Mouse (Mus musculus): ENCODE results near the gene Mettl24. TPM values are rescaled to one million over a fixed set of nuclear protein-coding genes. Genes with fewer than 3 reads are reported as not detected.

Mettl24 gene
- polyA plus RNA-seq, 1 experiment from 2014 or later = 3.4 TPM

DNA sequence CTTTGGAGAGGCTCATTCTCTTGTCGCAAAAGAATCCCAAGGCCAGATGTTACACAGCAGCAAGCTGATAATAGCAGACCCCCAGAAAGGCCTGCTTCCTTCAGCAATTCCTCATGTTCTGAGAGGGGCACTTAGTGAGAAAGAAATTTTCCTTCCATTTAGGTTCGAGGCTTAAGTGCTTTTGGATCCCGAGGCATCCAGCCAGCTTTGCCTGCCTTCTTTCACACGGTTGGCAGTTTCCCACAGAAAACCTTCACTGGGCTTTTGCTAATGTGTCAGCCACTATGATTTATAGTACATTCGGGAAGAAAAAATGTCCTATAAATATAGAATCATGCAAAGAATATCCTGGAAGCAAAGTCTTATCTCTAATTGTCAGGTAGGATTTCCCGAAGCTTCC is 36.0 kb downstream of the Mettl24 start:
- Histone ChIP-seq H3K27ac (no peak overlapping the region), H3K36me3 (no peaks in the 10 kb centered on the region), H3K4me1 (no peaks in the 10 kb centered on the region), H3K9ac (no peak overlapping the region), H3K4me3 (replicated peaks) (no peak overlapping the region), H3K9me3 (no peaks in the 10 kb centered on the region), H3K4me2 (no peak overlapping the region), H3K27me3 (replicated peaks) (no peaks in the 10 kb centered on the region)
- ATAC-seq (ENCODE audit: insufficient read depth, low FRiP score, low read depth) = no peak; the same call in 1 of the 2 replicates
- 34% methylated on average over 6 of the region's 6 CpGs for WGBS

DNA sequence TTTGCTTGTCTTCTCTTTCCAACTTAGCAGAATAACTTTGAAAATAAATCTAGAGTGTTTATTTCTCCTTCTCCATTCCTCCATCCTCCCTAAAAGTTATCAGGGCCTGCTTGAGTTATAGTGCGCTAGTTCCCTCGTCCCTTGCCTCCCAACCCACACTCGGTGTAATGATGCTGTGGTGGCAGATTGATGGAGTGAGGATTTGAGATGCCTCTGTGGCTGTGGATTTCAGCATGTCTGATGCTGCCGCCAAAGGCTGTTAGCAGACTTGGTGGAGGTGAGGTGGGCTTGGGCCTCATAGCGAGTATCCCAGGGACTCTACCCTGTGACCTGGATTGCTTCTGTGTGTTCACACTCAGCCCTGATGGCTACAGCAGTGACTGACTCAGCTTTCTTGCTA is 37.8 kb downstream of the Mettl24 start:
- H3K36me3 ChIP-seq = no peaks in the 10 kb centered on the region
- H3K9me3 ChIP-seq = no peaks in the 10 kb centered on the region
- ATAC-seq (ENCODE audit: insufficient read depth, low FRiP score, low read depth) = no peak
- no peak overlapping the region for H3K4me3 ChIP-seq (replicated peaks)
- no peak overlapping the region for H3K27ac ChIP-seq
- no peaks in the 10 kb centered on the region; the same call in 1 of the 2 replicates for H3K4me1 ChIP-seq
- no peak overlapping the region for H3K9ac ChIP-seq
- WGBS = 58% methylated on average over 5 of the region's 5 CpGs
- no peak overlapping the region for H3K4me2 ChIP-seq
- H3K27me3 ChIP-seq (replicated peaks) = no peaks in the 10 kb centered on the region

DNA sequence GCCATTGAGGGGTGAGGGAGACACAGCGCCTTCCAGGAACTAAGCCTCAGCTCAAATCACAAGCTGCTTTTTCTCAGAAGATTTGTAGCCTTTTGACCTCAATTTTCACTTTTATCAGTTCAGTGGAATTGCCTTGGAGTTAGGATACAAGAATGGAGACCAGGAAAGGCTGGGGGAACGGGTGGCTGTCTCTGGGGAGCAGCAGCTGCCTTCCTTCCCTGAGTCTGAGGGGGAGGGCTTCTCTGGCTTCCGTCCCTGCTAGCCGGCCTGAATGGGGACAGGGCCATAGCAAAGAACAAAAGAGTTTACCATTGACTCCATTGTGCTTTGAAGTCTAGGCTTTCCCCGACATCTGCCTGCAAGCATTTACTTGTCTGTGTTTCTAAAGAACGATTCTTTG is 41.3 kb downstream of the Mettl24 start:
- H3K4me1 ChIP-seq = peaks cover 7% of the 10 kb centered on the region; the same call in 1 of the 2 replicates
- 44% methylated on average over 6 of the region's 6 CpGs for WGBS
- no peak for ATAC-seq (ENCODE audit: insufficient read depth, low FRiP score, low read depth)
- H3K27me3 ChIP-seq (replicated peaks) = no peaks in the 10 kb centered on the region
- H3K27ac ChIP-seq = no peak overlapping the region
- no peak overlapping the region for H3K9ac ChIP-seq
- no peak overlapping the region for H3K4me2 ChIP-seq
- H3K36me3 ChIP-seq = no peaks in the 10 kb centered on the region
- no peaks in the 10 kb centered on the region for H3K9me3 ChIP-seq
- H3K4me3 ChIP-seq (replicated peaks) = no peak overlapping the region

DNA sequence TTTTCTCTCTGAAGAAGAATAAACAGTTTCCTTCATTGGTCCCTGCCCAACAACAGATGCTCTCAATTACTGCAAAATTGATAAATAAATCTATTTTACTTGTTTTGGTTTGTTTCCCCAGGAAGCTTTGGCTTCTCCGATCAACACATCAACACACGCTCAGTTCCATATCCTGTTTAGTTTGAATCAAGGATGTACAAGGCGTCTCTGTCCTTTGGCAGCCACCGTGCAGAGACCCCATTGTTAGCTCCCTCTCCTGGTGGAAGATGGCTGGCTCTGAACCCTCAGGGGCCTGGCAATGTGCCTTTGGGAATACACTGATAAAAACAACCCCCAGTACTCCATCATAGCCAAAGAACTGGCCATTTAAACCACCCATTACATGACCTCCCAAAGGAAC is 42.0 kb downstream of the Mettl24 start:
- Histone ChIP-seq H3K9me3 (no peaks in the 10 kb centered on the region), H3K27ac (no peak overlapping the region), H3K4me1 (peaks cover 7% of the 10 kb centered on the region; the same call in 1 of the 2 replicates), H3K9ac (no peak overlapping the region), H3K27me3 (replicated peaks) (no peaks in the 10 kb centered on the region), H3K4me3 (replicated peaks) (no peak overlapping the region), H3K36me3 (no peaks in the 10 kb centered on the region), H3K4me2 (no peak overlapping the region)
- 46% methylated on average over 4 of the region's 4 CpGs for WGBS
- no peak for ATAC-seq (ENCODE audit: insufficient read depth, low FRiP score, low read depth)

DNA sequence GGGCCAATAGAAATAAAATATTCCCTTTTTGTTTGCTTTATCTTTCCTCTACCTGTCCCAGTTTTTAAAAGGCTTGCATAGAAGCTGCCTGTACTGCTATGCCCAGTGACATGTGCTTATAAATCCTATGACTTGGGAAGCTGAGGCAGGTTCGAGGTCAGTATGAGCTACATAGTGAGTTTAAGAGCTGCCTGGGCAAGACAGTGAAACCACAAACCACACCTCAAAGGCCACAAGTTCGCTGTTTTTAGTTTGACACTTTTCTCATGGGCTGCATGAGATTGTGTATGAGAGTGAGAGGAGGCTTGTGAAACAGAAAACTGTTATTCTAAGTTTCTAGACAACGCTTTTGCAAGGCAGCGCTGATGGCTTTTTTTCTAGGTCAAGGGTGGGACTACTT is 42.4 kb downstream of the Mettl24 start:
- H3K4me1 ChIP-seq = peaks cover 7% of the 10 kb centered on the region; the same call in 1 of the 2 replicates
- H3K27me3 ChIP-seq (replicated peaks) = no peaks in the 10 kb centered on the region
- ATAC-seq (ENCODE audit: insufficient read depth, low FRiP score, low read depth) = no peak
- no peak overlapping the region for H3K4me3 ChIP-seq (replicated peaks)
- H3K36me3 ChIP-seq = no peaks in the 10 kb centered on the region
- no peak overlapping the region for H3K4me2 ChIP-seq
- H3K27ac ChIP-seq = no peak overlapping the region
- 73% methylated on average over 4 of the region's 4 CpGs for WGBS
- no peak overlapping the region for H3K9ac ChIP-seq
- no peaks in the 10 kb centered on the region for H3K9me3 ChIP-seq

DNA sequence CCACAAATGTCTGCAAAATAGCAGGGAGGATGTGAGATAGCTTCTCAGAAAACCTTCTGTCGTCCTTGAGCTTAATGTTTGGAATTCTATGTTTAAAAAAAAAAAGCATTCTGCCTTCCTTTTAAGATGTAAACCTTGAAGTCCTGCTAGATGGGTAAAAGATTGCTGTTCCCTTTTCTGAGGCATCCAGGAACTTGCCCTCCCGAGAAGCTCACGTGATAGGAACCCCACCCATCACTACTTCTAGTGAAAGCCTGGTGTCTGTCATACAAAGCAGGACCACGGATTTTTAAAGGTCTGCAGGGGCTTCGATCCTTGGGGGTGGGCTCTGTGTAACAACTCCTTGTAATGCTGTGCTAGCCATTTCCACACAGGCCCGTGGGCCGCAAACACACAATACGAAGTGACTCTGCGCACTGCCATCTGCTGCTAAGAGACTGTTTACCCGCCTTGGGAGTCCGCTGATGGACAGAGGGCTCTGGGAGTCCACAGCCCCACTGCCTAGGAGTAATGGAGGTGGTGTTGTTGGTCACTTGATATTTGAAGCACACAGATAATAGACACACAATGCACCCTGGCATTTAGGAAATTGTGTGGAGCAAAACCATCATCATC is 43.3 kb downstream of the Mettl24 start:
- no peaks in the 10 kb centered on the region for H3K9me3 ChIP-seq
- H3K27me3 ChIP-seq (replicated peaks) = no peaks in the 10 kb centered on the region
- H3K9ac ChIP-seq = no peak overlapping the region
- no peak overlapping the region for H3K27ac ChIP-seq
- ATAC-seq (ENCODE audit: insufficient read depth, low FRiP score, low read depth) = no peak
- H3K4me1 ChIP-seq = peaks cover 7% of the 10 kb centered on the region; the same call in 1 of the 2 replicates
- no peak overlapping the region for H3K4me3 ChIP-seq (replicated peaks)
- WGBS = 57% methylated on average over 11 of the region's 11 CpGs
- no peak overlapping the region for H3K4me2 ChIP-seq
- H3K36me3 ChIP-seq = no peaks in the 10 kb centered on the region

DNA sequence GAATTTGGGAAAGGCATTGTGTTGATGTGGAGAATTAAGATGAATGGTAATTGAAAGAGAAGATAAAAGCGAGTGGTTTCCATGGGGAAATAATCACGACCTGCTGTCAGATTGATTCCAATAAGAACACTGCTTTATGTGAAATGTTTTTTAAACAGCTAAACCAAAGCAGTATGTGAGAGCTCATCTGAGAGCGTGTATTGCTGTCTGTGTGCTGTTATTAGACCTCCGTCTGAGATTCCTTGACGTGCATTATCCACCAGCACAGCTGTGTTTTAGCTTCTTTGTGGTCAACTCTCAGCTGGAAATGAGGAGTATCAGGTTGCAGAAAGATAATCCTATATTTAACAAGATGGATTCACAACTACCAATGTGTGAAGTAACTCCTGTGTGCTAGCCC is 43.9 kb downstream of the Mettl24 start:
- H3K9me3 ChIP-seq = no peaks in the 10 kb centered on the region
- H3K4me1 ChIP-seq = peaks cover 7% of the 10 kb centered on the region; the same call in 1 of the 2 replicates
- no peaks in the 10 kb centered on the region for H3K27me3 ChIP-seq (replicated peaks)
- no peak for ATAC-seq (ENCODE audit: insufficient read depth, low FRiP score, low read depth)
- H3K4me2 ChIP-seq = no peak overlapping the region
- H3K36me3 ChIP-seq = no peaks in the 10 kb centered on the region
- H3K27ac ChIP-seq = no peak overlapping the region
- H3K4me3 ChIP-seq (replicated peaks) = no peak overlapping the region
- no peak overlapping the region for H3K9ac ChIP-seq
- WGBS = 43% methylated on average over 5 of the region's 5 CpGs

DNA sequence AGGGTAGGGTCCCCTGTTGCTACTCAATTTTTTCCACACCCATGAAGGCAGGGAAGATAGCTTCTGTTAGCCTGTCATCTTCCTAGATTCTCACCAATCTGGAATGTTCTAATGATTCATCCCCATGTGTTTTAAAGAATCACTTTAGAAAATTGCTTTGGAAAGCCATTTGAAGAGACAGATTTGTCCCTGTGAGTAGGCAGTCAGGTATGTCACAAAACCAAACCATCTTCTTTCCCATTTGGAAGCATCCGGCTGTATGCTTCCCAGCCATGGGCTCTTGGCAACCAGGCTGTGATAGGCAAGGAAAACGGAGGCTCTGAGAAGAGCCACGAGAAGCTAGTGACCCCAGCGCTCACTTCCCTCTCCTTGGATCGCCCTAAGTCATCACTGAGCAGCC is 47.1 kb downstream of the Mettl24 start:
- no peaks in the 10 kb centered on the region for H3K36me3 ChIP-seq
- H3K27me3 ChIP-seq (replicated peaks) = no peaks in the 10 kb centered on the region
- ATAC-seq (ENCODE audit: insufficient read depth, low FRiP score, low read depth) = no peak
- H3K4me1 ChIP-seq = peaks cover 7% of the 10 kb centered on the region; the same call in 1 of the 2 replicates
- H3K4me3 ChIP-seq (replicated peaks) = no peak overlapping the region
- H3K9me3 ChIP-seq = no peaks in the 10 kb centered on the region
- no peak overlapping the region for H3K9ac ChIP-seq
- H3K27ac ChIP-seq = no peak overlapping the region
- 77% methylated on average over 5 of the region's 5 CpGs for WGBS
- no peak overlapping the region for H3K4me2 ChIP-seq

DNA sequence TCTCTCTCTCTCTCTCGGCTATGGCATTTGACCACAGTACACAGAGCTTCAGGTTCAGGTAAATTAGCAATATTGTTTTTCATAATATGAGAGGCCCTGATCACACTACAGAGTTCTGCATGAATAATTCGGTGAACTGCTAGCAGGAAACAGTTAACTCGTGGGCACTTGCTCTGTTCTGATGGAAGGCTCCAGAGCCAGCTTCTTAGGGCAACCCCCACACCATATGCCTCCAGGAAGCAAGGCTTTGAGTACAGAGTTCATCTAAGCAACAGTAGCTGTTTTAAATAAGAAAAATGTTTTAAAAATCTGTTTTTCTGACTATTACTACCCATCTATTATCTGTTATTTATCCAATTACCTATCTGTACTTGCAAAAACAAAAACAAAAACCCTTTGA is 50.2 kb downstream of the Mettl24 start:
- no peak for ATAC-seq (ENCODE audit: insufficient read depth, low FRiP score, low read depth)
- Histone ChIP-seq H3K4me1 (no peaks in the 10 kb centered on the region), H3K9me3 (no peaks in the 10 kb centered on the region), H3K27me3 (replicated peaks) (no peaks in the 10 kb centered on the region), H3K4me3 (replicated peaks) (no peak overlapping the region), H3K4me2 (no peak overlapping the region), H3K27ac (no peak overlapping the region), H3K9ac (no peak overlapping the region), H3K36me3 (no peaks in the 10 kb centered on the region)
- 60% methylated on average over 3 of the region's 3 CpGs for WGBS

DNA sequence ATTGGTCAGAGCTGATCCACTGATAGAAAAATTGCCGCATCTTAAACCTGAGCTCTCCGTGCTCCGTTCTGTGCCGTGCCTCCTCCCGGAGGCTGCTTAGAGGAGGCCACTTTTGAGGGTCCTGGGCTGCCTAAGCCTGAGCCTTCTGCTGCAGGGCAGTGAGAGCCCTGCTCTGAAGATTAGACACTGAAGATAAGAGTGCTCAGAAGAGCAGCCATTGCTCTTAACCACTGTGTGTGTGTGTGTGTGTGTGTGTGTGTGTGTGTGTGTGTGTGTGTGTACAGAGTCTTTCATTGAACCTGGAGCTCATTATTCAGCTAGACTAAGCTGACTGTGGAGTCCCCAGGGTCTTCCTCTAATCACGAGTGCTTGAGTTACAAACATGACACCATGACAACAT is 53.1 kb downstream of the Mettl24 start:
- no peaks in the 10 kb centered on the region for H3K36me3 ChIP-seq
- no peaks in the 10 kb centered on the region for H3K4me1 ChIP-seq
- no peak overlapping the region for H3K9ac ChIP-seq
- H3K4me2 ChIP-seq = no peak overlapping the region
- no peaks in the 10 kb centered on the region for H3K27me3 ChIP-seq (replicated peaks)
- ATAC-seq (ENCODE audit: insufficient read depth, low FRiP score, low read depth) = no peak
- no peak overlapping the region for H3K27ac ChIP-seq
- no peaks in the 10 kb centered on the region for H3K9me3 ChIP-seq
- 83% methylated on average over 6 of the region's 6 CpGs for WGBS
- H3K4me3 ChIP-seq (replicated peaks) = no peak overlapping the region

DNA sequence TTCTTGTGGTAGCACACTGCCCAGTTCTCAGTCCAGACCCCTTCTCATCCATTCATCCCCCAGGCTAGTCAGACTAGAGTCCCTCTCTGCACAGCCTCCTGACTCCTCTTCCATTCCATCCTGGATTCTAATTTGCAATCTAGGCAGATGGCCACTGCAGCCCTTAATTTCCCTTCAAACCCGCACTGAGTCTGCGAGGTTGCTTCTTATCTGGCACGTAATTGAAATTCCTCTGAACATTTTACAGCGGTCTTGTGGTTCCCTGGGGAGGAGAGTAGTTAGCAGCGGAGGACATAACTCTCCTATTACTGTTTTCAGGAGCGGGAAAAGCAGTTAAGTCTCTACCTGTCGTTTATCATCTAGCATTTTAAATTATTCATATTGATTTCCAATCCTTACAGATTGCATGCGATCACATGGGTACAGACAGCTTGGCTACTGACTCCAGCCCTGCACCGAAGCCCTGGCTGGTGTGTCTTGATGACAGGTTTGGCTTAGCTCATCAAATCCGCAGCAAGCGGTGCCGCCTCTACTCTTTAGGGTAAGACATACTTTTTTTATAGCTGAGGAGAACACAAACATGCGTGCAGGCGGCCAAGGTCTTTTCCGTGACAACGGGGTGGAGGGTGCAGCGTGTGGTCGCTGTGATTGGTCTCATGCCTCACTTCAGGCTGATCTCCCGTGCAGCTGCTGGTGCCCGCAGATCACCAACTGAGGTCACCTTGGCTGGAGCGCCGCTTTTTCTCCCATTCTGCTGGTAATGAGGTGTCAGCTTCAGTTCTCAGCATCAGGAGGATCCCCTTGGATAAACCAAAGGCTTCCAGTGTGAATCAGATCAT is 54.4 kb downstream of the Mettl24 start:
- Histone ChIP-seq H3K4me3 (replicated peaks) (no peak overlapping the region), H3K9me3 (no peaks in the 10 kb centered on the region), H3K36me3 (no peaks in the 10 kb centered on the region), H3K4me1 (no peaks in the 10 kb centered on the region), H3K27me3 (replicated peaks) (no peaks in the 10 kb centered on the region), H3K9ac (no peak overlapping the region), H3K4me2 (no peak overlapping the region), H3K27ac (no peak overlapping the region)
- no peak for ATAC-seq (ENCODE audit: insufficient read depth, low FRiP score, low read depth)
- WGBS = 65% methylated on average over 22 of the region's 22 CpGs

DNA sequence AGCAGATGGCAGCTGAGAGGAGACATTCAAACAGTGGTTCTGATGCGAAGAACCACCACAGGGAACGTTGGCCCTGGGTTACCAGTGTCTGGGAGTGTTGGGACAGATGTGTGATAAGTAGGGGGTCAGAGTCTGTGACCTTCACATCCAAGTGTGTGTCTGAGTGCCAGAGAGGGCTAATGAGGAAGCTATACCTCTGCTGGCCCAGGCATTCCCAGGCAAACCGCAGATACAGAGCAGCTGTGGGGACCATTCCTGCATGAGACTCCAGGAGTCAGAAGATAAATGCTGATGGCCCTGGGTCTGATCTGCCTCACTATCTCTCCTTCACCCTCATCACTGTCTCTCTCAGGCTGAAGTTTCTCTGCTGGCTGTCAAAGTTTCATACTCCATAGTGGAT is 57.6 kb downstream of the Mettl24 start:
- Histone ChIP-seq H3K27ac (no peak overlapping the region), H3K4me3 (replicated peaks) (no peak overlapping the region), H3K4me1 (no peaks in the 10 kb centered on the region), H3K4me2 (no peak overlapping the region), H3K36me3 (no peaks in the 10 kb centered on the region), H3K9me3 (no peaks in the 10 kb centered on the region), H3K9ac (no peak overlapping the region), H3K27me3 (replicated peaks) (no peaks in the 10 kb centered on the region)
- ATAC-seq (ENCODE audit: insufficient read depth, low FRiP score, low read depth) = no peak
- 34% methylated on average over 3 of the region's 3 CpGs for WGBS
